Mouse (Mus musculus): ENCODE data around the gene Lrrc28. TPM values are rescaled to one million over a fixed set of nuclear protein-coding genes. Genes with fewer than 3 reads are reported as not detected.
A peak's percentile ranks its signal among the peaks of the same experiment; 100 is the strongest.

The Lrrc28 gene
- polyA plus RNA-seq, 1 experiment from 2014 or later = 24.3 TPM

GRCm38 (mm10) chr7:67493795-67494687 lies 151.0 kb downstream of the Lrrc28 start:
- peak; percentile 39 for DNase-seq (ENCODE audit: low spot score)

GRCm38 (mm10) chr7:67487889-67488411 lies 157.1 kb downstream of the Lrrc28 start:
- DNase-seq (ENCODE audit: low spot score) = no peak

GRCm38 (mm10) chr7:67486925-67487760 lies 157.9 kb downstream of the Lrrc28 start:
- DNase-seq (ENCODE audit: low spot score) = no peak

DNA sequence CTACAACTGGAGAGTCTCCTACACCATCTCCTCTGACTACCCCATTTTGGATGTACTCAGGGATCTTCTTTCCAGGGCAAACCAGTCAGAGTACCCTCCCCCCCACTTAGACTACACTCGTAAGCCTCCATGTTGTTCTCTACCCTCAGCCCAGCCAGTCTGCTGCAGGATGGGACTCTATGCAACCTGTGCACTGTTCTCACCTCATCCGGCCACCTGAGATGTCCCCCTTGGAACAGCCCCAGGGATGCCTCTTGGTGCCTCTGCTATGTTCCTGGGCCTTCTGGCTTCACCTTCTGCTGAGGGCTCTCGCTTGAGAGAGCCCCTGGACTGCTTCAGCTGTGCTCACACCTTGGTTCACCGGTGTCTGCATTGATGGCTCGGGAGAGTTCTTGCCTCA lies 158.7 kb downstream of the Lrrc28 start:
- no peak for DNase-seq (ENCODE audit: low spot score)

DNA sequence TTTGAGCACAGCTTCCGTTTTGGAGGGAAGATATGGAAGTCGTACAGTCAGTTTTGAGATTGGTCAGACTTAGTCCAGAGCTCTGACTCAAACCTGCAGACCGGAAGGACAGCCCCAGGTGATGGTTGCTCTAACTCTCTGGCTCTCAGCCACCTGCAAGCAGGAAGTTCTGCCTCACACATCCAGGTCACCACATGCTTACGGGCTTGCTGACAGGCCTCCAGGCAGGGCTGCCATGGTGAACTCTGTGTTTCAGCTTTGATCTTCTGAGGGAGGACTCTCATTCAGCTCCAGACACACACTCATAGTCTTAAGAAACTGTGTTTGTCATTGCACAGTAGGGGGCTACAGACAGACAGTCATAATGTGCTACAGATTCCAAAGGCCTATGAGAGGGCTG lies 161.4 kb downstream of the Lrrc28 start:
- DNase-seq (ENCODE audit: low spot score) = peak; percentile 53

DNA sequence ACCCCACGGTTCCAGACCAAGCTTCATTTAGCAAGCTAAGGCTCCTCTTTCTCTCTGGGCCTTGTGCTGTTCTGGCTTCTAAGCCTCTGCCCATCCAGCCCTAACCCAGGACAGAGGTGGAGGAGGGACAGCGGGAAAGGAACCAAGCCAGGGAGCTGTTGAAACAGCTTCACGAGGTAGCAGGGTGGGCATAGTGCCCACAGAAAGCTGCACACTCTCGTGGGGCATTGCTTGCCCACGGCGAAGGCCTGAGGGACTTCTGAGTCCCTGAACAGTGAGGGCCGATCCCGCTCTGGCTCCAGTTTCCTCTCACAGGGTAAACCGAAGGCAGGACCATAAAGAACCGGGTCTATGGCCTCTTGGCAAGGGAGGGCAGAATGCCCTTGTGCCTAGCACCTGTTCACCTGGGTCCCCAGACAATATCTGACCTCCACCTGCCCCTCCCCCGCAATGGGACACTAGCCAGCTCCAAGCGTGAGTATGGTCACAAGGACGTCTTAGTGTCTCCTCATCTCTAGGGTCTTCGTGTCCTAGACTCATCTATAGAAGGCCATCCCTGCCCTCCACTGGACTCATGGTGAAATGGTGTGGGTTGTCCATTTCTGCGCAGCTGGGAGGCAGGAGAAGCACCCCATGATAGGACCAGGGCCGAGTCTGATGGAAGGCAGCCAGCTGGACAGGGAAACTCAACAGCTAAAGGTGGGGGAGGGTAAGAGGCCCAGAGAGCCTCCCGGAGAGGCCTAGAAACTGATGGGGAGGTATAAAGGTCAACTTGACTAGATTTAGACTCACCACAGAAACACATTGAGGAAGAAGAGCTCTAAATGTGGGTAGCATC lies 165.3 kb downstream of the Lrrc28 start:
- DNase-seq (ENCODE audit: low spot score) = no peak

- DNase-seq (ENCODE audit: low spot score) = no peak
These were observed 165.9 kb downstream of the Lrrc28 start for GRCm38 (mm10) chr7:67479168-67479567.

GRCm38 (mm10) chr7:67477996-67478395 lies 167.1 kb downstream of the Lrrc28 start:
- peak; percentile 85 for DNase-seq (ENCODE audit: low spot score)

DNA sequence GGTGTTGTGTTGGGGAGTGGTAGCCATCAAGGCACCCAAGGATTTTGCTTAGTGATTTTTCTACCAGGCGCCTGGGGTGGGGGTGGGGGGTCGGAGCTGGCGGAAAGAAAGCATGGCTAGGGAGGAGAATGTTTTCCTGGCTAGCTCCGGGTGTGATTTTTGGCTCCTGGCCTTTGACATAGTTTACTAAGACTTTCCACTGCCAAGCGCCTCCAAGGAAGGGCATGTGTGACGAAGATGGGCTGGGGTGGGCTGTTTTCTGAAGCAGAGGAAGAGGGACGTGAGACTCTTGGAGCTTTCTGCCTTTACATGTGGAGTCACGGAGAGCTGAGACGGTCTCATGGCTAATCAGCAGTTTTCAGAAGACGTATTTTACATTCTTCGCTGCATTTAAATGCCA lies 173.8 kb downstream of the Lrrc28 start:
- DNase-seq (ENCODE audit: low spot score) = no peak

DNA sequence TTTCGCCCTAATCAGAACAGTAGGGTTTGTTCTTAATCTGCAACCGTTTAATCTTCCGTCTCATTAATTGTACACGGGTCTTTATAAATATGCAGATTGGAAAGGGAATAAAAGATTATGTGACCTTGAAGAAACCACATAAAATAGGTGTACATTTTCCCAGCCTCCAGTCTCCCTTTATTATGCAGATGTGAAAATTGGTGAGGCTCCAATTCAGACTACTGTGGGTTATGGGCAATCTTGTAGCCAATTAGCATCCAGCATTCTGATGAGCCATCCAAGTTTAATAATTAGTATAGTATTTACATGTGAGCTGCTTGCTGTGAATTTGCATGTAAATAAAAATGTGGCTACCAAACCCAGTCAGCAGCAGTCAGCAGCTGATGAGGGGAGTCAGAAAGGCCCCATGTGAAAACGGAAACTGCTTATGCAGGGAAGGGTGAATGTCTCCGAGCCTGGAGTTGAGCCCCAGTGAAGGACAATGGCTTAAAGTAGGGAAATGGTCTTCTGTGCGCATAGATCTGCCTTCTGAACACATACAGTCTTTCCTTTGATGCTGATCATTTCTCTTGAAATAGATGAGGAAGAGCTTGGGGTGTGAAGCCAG lies 176.2 kb downstream of the Lrrc28 start:
- no peak for DNase-seq (ENCODE audit: low spot score)

- no peak for DNase-seq (ENCODE audit: low spot score)
These were observed 176.9 kb downstream of the Lrrc28 start for GRCm38 (mm10) chr7:67468180-67468579.

DNA sequence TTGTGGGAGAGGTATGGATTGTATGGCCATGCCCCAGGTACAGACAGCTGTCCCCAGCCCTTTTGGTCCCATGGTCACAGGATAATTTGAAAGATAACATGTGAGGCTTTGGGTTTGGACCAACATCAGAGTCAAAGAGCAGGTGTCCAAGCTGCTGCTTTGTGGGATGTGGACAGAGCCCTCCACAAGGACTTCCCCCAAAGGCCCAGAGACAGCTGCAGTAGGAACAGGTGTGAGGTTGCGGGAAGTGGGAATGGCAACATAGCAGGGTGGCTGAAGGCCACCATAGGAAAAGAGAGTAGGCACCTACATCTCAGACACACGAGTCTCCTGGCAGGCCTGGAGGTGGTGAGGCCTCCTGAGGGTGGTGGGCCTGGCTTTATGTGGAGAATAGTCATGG lies 178.7 kb downstream of the Lrrc28 start:
- DNase-seq (ENCODE audit: low spot score) = no peak

GRCm38 (mm10) chr7:67464633-67465032 lies 180.4 kb downstream of the Lrrc28 start:
- no peak for DNase-seq (ENCODE audit: low spot score)

DNA sequence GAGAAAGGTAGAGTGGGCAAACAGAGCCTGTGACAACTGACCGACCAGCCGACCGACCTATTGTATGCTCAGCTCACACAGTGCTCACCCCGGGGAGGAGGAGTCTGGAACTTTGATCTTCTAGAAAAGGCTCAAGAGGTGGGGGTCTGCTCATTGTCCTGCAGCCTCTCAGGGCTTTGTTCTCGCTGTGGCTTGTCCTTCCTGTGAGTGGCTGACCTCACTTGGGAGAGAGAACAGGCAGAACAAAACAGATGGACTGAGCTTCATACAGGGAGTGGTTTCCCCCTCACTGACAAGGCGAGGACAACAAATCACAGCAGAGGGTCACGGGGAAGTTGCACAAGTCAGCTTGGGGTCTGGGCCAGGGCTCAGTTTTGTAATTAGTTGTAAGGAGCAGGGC lies 181.5 kb downstream of the Lrrc28 start:
- DNase-seq (ENCODE audit: low spot score) = no peak

Other genes starting within 250 kb of the Lrrc28 start
- 14.7 and 16.1 TPM in 2 replicates for gene Ttc23, start 2.1 kb upstream of the Lrrc28 start, polyA plus RNA-seq (2015; fragmentation: Nextera tagmentation; extraction: Ambion mirVana)
- gene Synm, start 114.5 kb upstream of the Lrrc28 start, polyA plus RNA-seq (2015; fragmentation: Nextera tagmentation; extraction: Ambion mirVana) = 4.8 and 5.8 TPM in 2 replicates